Mouse (Mus musculus): Measurements from ENCODE around the gene Coro6. TPM values are rescaled to one million over a fixed set of nuclear protein-coding genes. Genes with fewer than 3 reads are reported as not detected.

Coro6 gene
- polyA plus RNA-seq, 1 experiment from 2014 or later, result 55.5 TPM

DNA sequence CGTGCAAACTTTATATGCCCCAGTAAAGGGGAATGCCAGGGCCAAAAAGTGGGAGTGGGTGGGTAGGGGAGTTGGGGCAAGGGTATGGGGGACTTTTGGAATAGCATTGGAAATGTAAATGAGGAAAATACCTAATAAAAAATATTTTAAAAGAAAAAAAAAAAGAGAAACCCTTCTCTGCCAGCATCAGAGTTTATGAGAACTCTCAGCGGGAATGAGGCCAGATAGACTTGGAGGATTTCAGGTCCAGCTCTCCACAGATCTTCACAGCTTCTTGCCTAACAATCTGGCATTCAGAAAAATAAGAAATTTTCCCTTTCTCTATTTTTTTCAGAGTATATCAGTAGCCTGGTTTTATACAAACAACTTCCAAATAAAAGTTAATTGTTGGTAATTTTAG, 25.2 kb upstream of the Coro6 start:
- Histone ChIP-seq H3K4me1 (ENCODE audit: control insufficient read depth in 2 of 2, insufficient read depth in 2 of 2, low read length in 2 of 2) (peaks cover 0 to 10% of the 10 kb centered on the region in 2 experiments; a peak in 3 of 4 replicates), H3K4me2 (ENCODE audit: low read length) (no peak overlapping the region), H3K9me3 (ENCODE audit: control insufficient read depth, low read length) (no peaks in the 10 kb centered on the region), H3K27me3 (ENCODE audit: control insufficient read depth, insufficient read depth, low read length) (no peaks in the 10 kb centered on the region), H3K4me3 (ENCODE audit: control insufficient read depth in 1 of 2, insufficient read depth in 1 of 2, low read depth in 1 of 2, low read length in 2 of 2) (no peak overlapping the region), H3K36me3 (ENCODE audit: control insufficient read depth, insufficient read depth, low read length) (peaks cover 55% of the 10 kb centered on the region), H3K27ac (replicated peaks in 1 of 2; ENCODE audit: control insufficient read depth in 1 of 2, insufficient read depth in 1 of 2, low read depth in 2 of 2, low read length in 2 of 2) (no peak overlapping the region), H3K9ac (ENCODE audit: low read length) (no peak overlapping the region)
- 88% methylated on average over 2 of the region's 2 CpGs for WGBS
- no peak for ATAC-seq (ENCODE audit: insufficient number of reproducible peaks, insufficient read depth, low FRiP score, low read depth)

DNA sequence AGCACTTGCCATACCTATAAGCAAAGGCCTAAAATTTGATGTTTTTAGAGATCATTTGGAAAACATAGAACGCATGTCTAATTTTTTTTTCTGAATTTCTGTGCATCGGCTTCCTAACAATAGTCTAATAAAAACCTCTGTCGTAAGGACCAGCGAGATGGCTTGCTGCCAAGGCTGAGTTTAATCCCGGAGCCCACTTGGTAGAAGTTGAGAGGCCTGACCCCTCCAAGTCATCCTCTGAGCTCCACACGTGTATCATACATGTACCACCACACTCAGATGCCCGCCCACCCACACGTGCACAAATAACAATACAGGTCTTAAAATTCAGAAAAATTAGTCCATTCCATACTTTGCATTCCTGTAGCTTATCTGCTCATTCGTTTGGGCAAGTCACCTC, 22.1 kb upstream of the Coro6 start:
- no peaks in the 10 kb centered on the region for H3K27me3 ChIP-seq (ENCODE audit: control insufficient read depth, insufficient read depth, low read length)
- H3K27ac ChIP-seq (replicated peaks in 1 of 2; ENCODE audit: control insufficient read depth in 1 of 2, insufficient read depth in 1 of 2, low read depth in 2 of 2, low read length in 2 of 2), result peak overlapping the region in 1 of 2 experiments; percentile 53; a peak in 2 of 4 replicates
- no peak for ATAC-seq (ENCODE audit: insufficient number of reproducible peaks, insufficient read depth, low FRiP score, low read depth)
- H3K9me3 ChIP-seq (ENCODE audit: control insufficient read depth, low read length), result no peaks in the 10 kb centered on the region
- H3K4me2 ChIP-seq (ENCODE audit: low read length), result no peak overlapping the region
- 49% methylated on average over 9 of the region's 9 CpGs for WGBS
- peaks cover 73% of the 10 kb centered on the region for H3K36me3 ChIP-seq (ENCODE audit: control insufficient read depth, insufficient read depth, low read length)
- H3K9ac ChIP-seq (ENCODE audit: low read length), result no peak overlapping the region
- H3K4me1 ChIP-seq (ENCODE audit: control insufficient read depth in 2 of 2, insufficient read depth in 2 of 2, low read length in 2 of 2), result peaks cover 0 to 28% of the 10 kb centered on the region in 2 experiments
- H3K4me3 ChIP-seq (ENCODE audit: control insufficient read depth in 1 of 2, insufficient read depth in 1 of 2, low read depth in 1 of 2, low read length in 2 of 2), result no peak overlapping the region

DNA sequence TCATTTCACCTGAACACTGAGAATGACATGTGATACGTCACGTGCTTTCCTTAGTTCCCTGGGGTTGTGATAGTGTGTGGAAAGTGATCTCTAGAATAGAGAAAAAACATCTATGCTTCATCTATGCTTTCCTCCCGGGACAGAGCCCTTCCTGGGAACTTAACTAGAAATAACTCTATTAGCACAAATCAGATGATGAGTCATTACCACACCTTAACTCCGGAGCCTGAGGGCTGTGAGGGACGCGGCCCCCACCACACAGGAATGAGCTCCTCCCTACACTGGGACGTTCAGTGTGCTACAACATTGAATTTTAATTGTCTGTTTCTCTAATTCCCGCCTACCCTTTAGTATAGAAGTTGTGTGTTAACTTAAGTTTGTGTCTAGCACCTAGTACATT, 21.2 kb upstream of the Coro6 start:
- peaks cover 0 to 29% of the 10 kb centered on the region in 2 experiments for H3K4me1 ChIP-seq (ENCODE audit: control insufficient read depth in 2 of 2, insufficient read depth in 2 of 2, low read length in 2 of 2)
- no peak overlapping the region for H3K4me2 ChIP-seq (ENCODE audit: low read length)
- no peak for ATAC-seq (ENCODE audit: insufficient number of reproducible peaks, insufficient read depth, low FRiP score, low read depth)
- H3K27me3 ChIP-seq (ENCODE audit: control insufficient read depth, insufficient read depth, low read length), result no peaks in the 10 kb centered on the region
- H3K4me3 ChIP-seq (ENCODE audit: control insufficient read depth in 1 of 2, insufficient read depth in 1 of 2, low read depth in 1 of 2, low read length in 2 of 2), result no peak overlapping the region
- WGBS, result 68% methylated on average over 8 of the region's 8 CpGs
- peak overlapping the region; percentile 5 to 53; a peak in 2 of 4 replicates for H3K27ac ChIP-seq (replicated peaks in 1 of 2; ENCODE audit: control insufficient read depth in 1 of 2, insufficient read depth in 1 of 2, low read depth in 2 of 2, low read length in 2 of 2)
- no peaks in the 10 kb centered on the region for H3K9me3 ChIP-seq (ENCODE audit: control insufficient read depth, low read length)
- no peak overlapping the region for H3K9ac ChIP-seq (ENCODE audit: low read length)
- H3K36me3 ChIP-seq (ENCODE audit: control insufficient read depth, insufficient read depth, low read length), result peaks cover 76% of the 10 kb centered on the region

DNA sequence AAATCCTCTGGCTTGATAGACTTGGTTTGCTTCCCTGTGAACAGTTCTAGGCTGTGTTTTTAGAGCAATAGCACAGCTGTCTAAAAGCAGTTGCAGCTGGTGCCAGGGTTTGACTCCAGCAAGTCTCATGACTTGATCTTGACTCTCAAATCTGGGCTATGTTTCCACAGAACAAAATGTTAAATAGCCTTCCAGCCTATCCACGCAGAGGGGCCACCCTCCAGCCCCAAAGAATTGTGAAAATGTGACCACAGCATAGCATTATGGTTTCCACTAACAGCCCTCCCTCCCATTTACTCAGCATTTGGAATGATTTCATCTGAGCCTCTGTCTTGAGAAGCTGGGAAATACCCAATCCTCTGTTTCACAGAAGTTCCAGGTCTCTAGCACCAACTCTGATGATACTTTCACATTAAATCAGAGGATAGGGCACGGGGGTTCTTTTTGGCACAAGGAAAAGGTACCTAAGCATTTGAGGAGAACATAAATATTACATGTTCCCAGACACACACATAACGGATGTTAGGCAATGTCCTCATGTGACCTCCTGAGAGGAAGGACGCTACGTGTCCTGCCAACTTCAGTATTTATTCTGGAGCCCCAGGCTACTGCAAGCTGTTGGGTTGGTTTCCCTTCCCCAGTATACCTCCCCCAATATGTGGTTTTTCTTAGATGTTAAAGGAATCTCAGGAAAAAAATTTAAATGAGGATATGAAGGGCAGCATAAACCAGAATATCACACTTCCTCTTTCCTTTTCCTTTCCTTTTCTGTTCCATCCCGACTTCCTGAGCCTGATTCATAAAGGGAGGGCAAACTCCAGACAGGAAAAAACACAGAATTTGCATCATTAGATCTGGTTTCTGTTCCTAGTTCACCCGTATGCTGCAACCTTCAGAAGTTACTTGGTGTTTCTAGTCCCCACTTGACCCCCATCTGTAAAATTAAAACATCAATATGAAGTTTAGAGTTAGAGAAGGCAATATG, 19.7 kb upstream of the Coro6 start:
- H3K9ac ChIP-seq (ENCODE audit: low read length), result no peak overlapping the region
- peaks cover 85% of the 10 kb centered on the region for H3K36me3 ChIP-seq (ENCODE audit: control insufficient read depth, insufficient read depth, low read length)
- no peaks in the 10 kb centered on the region for H3K9me3 ChIP-seq (ENCODE audit: control insufficient read depth, low read length)
- no peaks in the 10 kb centered on the region for H3K27me3 ChIP-seq (ENCODE audit: control insufficient read depth, insufficient read depth, low read length)
- H3K4me1 ChIP-seq (ENCODE audit: control insufficient read depth in 2 of 2, insufficient read depth in 2 of 2, low read length in 2 of 2), result peaks cover 0 to 34% of the 10 kb centered on the region in 2 experiments
- ATAC-seq (ENCODE audit: insufficient number of reproducible peaks, insufficient read depth, low FRiP score, low read depth), result no peak
- H3K4me3 ChIP-seq (ENCODE audit: control insufficient read depth in 1 of 2, insufficient read depth in 1 of 2, low read depth in 1 of 2, low read length in 2 of 2), result no peak overlapping the region
- 69% methylated on average over 7 of the region's 7 CpGs for WGBS
- H3K27ac ChIP-seq (replicated peaks in 1 of 2; ENCODE audit: control insufficient read depth in 1 of 2, insufficient read depth in 1 of 2, low read depth in 2 of 2, low read length in 2 of 2), result peak overlapping the region; percentile 8 to 49; a peak in 2 of 4 replicates
- no peak overlapping the region for H3K4me2 ChIP-seq (ENCODE audit: low read length)

DNA sequence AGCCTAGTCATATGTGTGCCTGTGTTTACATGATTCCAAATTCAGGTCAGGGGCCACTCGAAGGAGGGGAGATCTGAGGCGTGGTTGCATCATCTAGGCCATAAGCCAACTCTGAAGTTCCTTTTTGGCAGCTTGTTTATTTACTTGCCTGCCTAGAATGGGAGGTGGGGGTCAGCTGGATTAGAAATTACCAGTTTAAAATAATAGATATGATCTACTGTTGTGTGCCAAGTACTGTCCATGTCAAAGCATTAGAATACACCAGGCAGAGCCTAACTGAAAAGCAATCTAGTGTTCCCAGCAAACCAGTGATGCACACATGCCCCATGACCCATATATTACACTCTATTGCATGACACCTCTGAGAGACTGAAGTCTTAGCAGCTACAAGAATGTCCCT, 17.3 kb upstream of the Coro6 start:
- ATAC-seq (ENCODE audit: insufficient number of reproducible peaks, insufficient read depth, low FRiP score, low read depth), result no peak
- Histone ChIP-seq H3K4me1 (ENCODE audit: control insufficient read depth in 2 of 2, insufficient read depth in 2 of 2, low read length in 2 of 2) (peaks cover 0 to 34% of the 10 kb centered on the region in 2 experiments), H3K9me3 (ENCODE audit: control insufficient read depth, low read length) (no peaks in the 10 kb centered on the region), H3K4me2 (ENCODE audit: low read length) (no peak overlapping the region), H3K36me3 (ENCODE audit: control insufficient read depth, insufficient read depth, low read length) (peaks cover 78% of the 10 kb centered on the region), H3K9ac (ENCODE audit: low read length) (no peak overlapping the region), H3K27ac (replicated peaks in 1 of 2; ENCODE audit: control insufficient read depth in 1 of 2, insufficient read depth in 1 of 2, low read depth in 2 of 2, low read length in 2 of 2) (no peak overlapping the region), H3K27me3 (ENCODE audit: control insufficient read depth, insufficient read depth, low read length) (no peaks in the 10 kb centered on the region), H3K4me3 (ENCODE audit: control insufficient read depth in 1 of 2, insufficient read depth in 1 of 2, low read depth in 1 of 2, low read length in 2 of 2) (no peak overlapping the region)
- WGBS, result 71% methylated on average over 2 of the region's 2 CpGs

DNA sequence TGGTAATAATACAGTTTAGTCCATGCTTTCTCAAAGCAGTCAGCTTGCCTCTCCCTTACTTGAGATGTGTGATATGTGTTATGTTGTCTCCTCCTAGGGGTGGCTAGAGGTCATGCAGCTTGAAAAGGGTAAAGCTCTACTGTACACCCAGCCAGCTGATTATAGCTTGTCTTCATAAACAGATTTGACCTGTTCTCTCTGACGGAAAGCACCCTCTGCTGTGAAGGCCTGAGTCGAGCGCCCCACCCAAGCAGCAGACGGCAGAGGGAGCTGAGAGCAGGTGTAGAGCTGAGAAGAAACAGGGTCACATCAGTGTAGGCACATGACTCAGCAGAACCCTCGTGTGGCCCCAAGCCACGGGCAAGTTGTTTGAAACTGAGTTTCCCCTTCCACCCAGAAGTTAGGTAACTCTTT, 15.6 kb upstream of the Coro6 start:
- Histone ChIP-seq H3K4me2 (ENCODE audit: low read length) (no peak overlapping the region), H3K9ac (ENCODE audit: low read length) (no peak overlapping the region), H3K27ac (replicated peaks in 1 of 2; ENCODE audit: control insufficient read depth in 1 of 2, insufficient read depth in 1 of 2, low read depth in 2 of 2, low read length in 2 of 2) (peak overlapping the region in 1 of 2 experiments; percentile 10; a peak in 2 of 4 replicates), H3K4me1 (ENCODE audit: control insufficient read depth in 2 of 2, insufficient read depth in 2 of 2, low read length in 2 of 2) (peaks cover 0 to 27% of the 10 kb centered on the region in 2 experiments), H3K36me3 (ENCODE audit: control insufficient read depth, insufficient read depth, low read length) (peaks cover 77% of the 10 kb centered on the region), H3K27me3 (ENCODE audit: control insufficient read depth, insufficient read depth, low read length) (no peaks in the 10 kb centered on the region), H3K9me3 (ENCODE audit: control insufficient read depth, low read length) (no peaks in the 10 kb centered on the region), H3K4me3 (ENCODE audit: control insufficient read depth in 1 of 2, insufficient read depth in 1 of 2, low read depth in 1 of 2, low read length in 2 of 2) (no peak overlapping the region)
- ATAC-seq (ENCODE audit: insufficient number of reproducible peaks, insufficient read depth, low FRiP score, low read depth), result peak; percentile 74
- WGBS, result 18% methylated on average over 6 of the region's 6 CpGs

DNA sequence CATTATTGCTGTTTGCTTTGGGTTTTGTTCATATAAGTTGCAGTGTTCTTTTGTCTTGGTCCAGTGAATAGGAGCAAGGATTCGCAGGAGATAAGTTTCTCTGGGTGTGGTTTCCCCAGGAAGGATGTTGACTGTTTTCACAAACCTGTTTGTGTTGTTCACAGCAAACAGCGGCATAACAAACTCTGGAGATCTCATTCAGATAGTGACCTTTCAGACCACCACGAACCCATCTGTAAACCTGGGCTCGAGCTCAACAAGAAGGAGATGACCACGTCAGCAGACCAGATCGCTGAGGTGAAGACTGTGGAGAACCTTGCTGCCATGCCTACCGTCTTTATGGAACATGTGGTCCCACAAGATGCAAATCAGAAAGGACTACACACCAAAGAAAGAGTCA, 13.0 kb upstream of the Coro6 start:
- ATAC-seq (ENCODE audit: insufficient number of reproducible peaks, insufficient read depth, low FRiP score, low read depth), result no peak
- peaks cover 0 to 19% of the 10 kb centered on the region in 2 experiments; a peak in 3 of 4 replicates for H3K4me1 ChIP-seq (ENCODE audit: control insufficient read depth in 2 of 2, insufficient read depth in 2 of 2, low read length in 2 of 2)
- H3K4me3 ChIP-seq (ENCODE audit: control insufficient read depth in 1 of 2, insufficient read depth in 1 of 2, low read depth in 1 of 2, low read length in 2 of 2), result no peak overlapping the region
- H3K4me2 ChIP-seq (ENCODE audit: low read length), result no peak overlapping the region
- no peak overlapping the region for H3K27ac ChIP-seq (replicated peaks in 1 of 2; ENCODE audit: control insufficient read depth in 1 of 2, insufficient read depth in 1 of 2, low read depth in 2 of 2, low read length in 2 of 2)
- H3K27me3 ChIP-seq (ENCODE audit: control insufficient read depth, insufficient read depth, low read length), result no peaks in the 10 kb centered on the region
- no peak overlapping the region for H3K9ac ChIP-seq (ENCODE audit: low read length)
- WGBS, result 82% methylated on average over 7 of the region's 7 CpGs
- H3K36me3 ChIP-seq (ENCODE audit: control insufficient read depth, insufficient read depth, low read length), result peaks cover 77% of the 10 kb centered on the region
- H3K9me3 ChIP-seq (ENCODE audit: control insufficient read depth, low read length), result no peaks in the 10 kb centered on the region

Data from heart, embryonic 14.5 days (tissue).